Mouse (Mus musculus) erythroblast, embryonic 14.5 days (primary cell): ENCODE results near the gene Mansc1. TPM values are rescaled to one million over a fixed set of nuclear protein-coding genes. Genes with fewer than 3 reads are reported as not detected.

ENCODE experiments used
- H3K27me3 ChIP-seq: 2 replicates; pipeline ENCODE4 v1.6.1; 2012; ENCODE audit warnings: inconsistent platforms; ENCODE audit not compliant: control insufficient read depth
- H3K36me3 ChIP-seq: 2 replicates; pipeline ENCODE4 v1.6.1; 2012; ENCODE audit warnings: mild to moderate bottlenecking, inconsistent platforms; ENCODE audit not compliant: control insufficient read depth
- H3K4me1 ChIP-seq: 2 replicates; pipeline ENCODE4 v1.6.1; 2012; ENCODE audit warnings: inconsistent platforms; ENCODE audit not compliant: control insufficient read depth
- H3K4me3 ChIP-seq: replicated peaks from 2 replicates; pipeline ENCODE3; 2012; ENCODE audit warnings: moderate library complexity, mild to moderate bottlenecking, inconsistent platforms
- H3K9me3 ChIP-seq: 2 replicates; pipeline ENCODE4 v1.6.1; 2012; ENCODE audit warnings: low read length, inconsistent platforms, mixed read lengths; ENCODE audit not compliant: control insufficient read depth
- GATA1 ChIP-seq: IDR thresholded peaks from 2 replicates; pipeline ENCODE4 v1.6.1; 2012; ENCODE audit warnings: low read length, inconsistent platforms, mixed read lengths
- TAL1 ChIP-seq: IDR thresholded peaks from 3 replicates; pipeline ENCODE4 v1.6.1; 2012; ENCODE audit warnings: low read length, inconsistent platforms, mixed read lengths
- polyA plus RNA-seq: library from polyadenylated mRNA; stranded (reverse); fragments of >175 nt; gene quantifications from 2 replicates; pipeline ENCODE4 v1.2.3, GENCODE M21; 2012

Gene Mansc1
- polyA plus RNA-seq, 1 experiment, result not detected

- Histone ChIP-seq H3K4me1 (peaks cover 25% of the 10 kb centered on the region), H3K27me3 (no peaks in the 10 kb centered on the region), H3K4me3 (no peak overlapping the region), H3K9me3 (no peaks in the 10 kb centered on the region), H3K36me3 (peaks cover 2% of the 10 kb centered on the region)
- TF ChIP-seq GATA1 (no peak), TAL1 (no peak)
Observed at GRCm38 (mm10) chr6:134664573-134664972, 32.3 kb upstream of the Mansc1 start.

- Histone ChIP-seq H3K27me3 (no peaks in the 10 kb centered on the region), H3K36me3 (peaks cover 2% of the 10 kb centered on the region), H3K4me1 (peaks cover 25% of the 10 kb centered on the region), H3K9me3 (no peaks in the 10 kb centered on the region), H3K4me3 (no peak overlapping the region)
- TF ChIP-seq GATA1, result no peak
- TF ChIP-seq TAL1, result no peak; the same call in 2 of the 3 replicates
Observed at GRCm38 (mm10) chr6:134660714-134661406, 28.6 kb upstream of the Mansc1 start.

GRCm38 (mm10) chr6:134659108-134659958 lies 27.0 kb upstream of the Mansc1 start:
- H3K9me3 ChIP-seq, result no peaks in the 10 kb centered on the region
- TF ChIP-seq GATA1 (no peak), TAL1 (no peak)
- peaks cover 22% of the 10 kb centered on the region for H3K4me1 ChIP-seq
- H3K4me3 ChIP-seq, result no peak overlapping the region
- peaks cover 4% of the 10 kb centered on the region for H3K36me3 ChIP-seq
- no peaks in the 10 kb centered on the region for H3K27me3 ChIP-seq

GRCm38 (mm10) chr6:134656527-134656926 lies 24.2 kb upstream of the Mansc1 start:
- H3K27me3 ChIP-seq, result no peaks in the 10 kb centered on the region
- peaks cover 12% of the 10 kb centered on the region for H3K4me1 ChIP-seq
- H3K9me3 ChIP-seq, result no peaks in the 10 kb centered on the region
- no peak for TF ChIP-seq GATA1
- no peak for TF ChIP-seq TAL1
- no peak overlapping the region for H3K4me3 ChIP-seq
- 0 out of 2 replicates have a peak, but pooled peaks cover 2% of the 10 kb centered on the region for H3K36me3 ChIP-seq

GRCm38 (mm10) chr6:134648356-134648755 lies 16.1 kb upstream of the Mansc1 start:
- H3K9me3 ChIP-seq, result no peaks in the 10 kb centered on the region
- H3K4me1 ChIP-seq, result peaks cover 3% of the 10 kb centered on the region; the same call in 1 of the 2 replicates
- H3K36me3 ChIP-seq, result peaks cover 36% of the 10 kb centered on the region
- TF ChIP-seq GATA1, result no peak
- TF ChIP-seq TAL1, result no peak
- no peak overlapping the region for H3K4me3 ChIP-seq
- no peaks in the 10 kb centered on the region for H3K27me3 ChIP-seq

- Histone ChIP-seq H3K27me3 (no peaks in the 10 kb centered on the region), H3K36me3 (peaks cover 36% of the 10 kb centered on the region), H3K4me1 (peaks cover 4% of the 10 kb centered on the region), H3K9me3 (no peaks in the 10 kb centered on the region), H3K4me3 (no peak overlapping the region)
- TF ChIP-seq TAL1 (no peak), GATA1 (no peak)
Observed at GRCm38 (mm10) chr6:134647621-134648020, 15.3 kb upstream of the Mansc1 start.

- Histone ChIP-seq H3K9me3 (no peaks in the 10 kb centered on the region), H3K27me3 (no peaks in the 10 kb centered on the region), H3K4me1 (peaks cover 12% of the 10 kb centered on the region), H3K36me3 (peaks cover 36% of the 10 kb centered on the region), H3K4me3 (no peak overlapping the region)
- no peak for TF ChIP-seq TAL1
- TF ChIP-seq GATA1, result no peak
Observed at GRCm38 (mm10) chr6:134646835-134647234, 14.5 kb upstream of the Mansc1 start.

GRCm38 (mm10) chr6:134643296-134643695 lies 11.0 kb upstream of the Mansc1 start:
- Histone ChIP-seq H3K9me3 (no peaks in the 10 kb centered on the region), H3K4me3 (no peak overlapping the region), H3K27me3 (no peaks in the 10 kb centered on the region), H3K4me1 (peaks cover 22% of the 10 kb centered on the region), H3K36me3 (peaks cover 29% of the 10 kb centered on the region)
- TF ChIP-seq TAL1 (no peak), GATA1 (no peak)
